Mouse (Mus musculus) erythroid progenitor cell, adult 5-6 weeks (primary cell): Measurements from ENCODE around the gene Slc25a36. TPM values are rescaled to one million over a fixed set of nuclear protein-coding genes. Genes with fewer than 3 reads are reported as not detected.

Source experiments
- ATAC-seq: replicated peaks from 2 replicates; pipeline ENCODE4 v1.8.0; 2016; ENCODE audit warnings: moderate number of reproducible peaks, mild to moderate bottlenecking, moderate TSS enrichment, inconsistent platforms; ENCODE audit not compliant: poor library complexity, low FRiP score, severe bottlenecking
- total RNA-seq, 2 experiments: library from RNA; stranded (forward) in 1 of 2; stranded (reverse) in 1 of 2; fragments of 150-400 nt in 1 of 2; fragments of 186-747, 209-891 nt in 1 of 2; gene quantifications; 2 replicates each; pipeline versions ENCODE4 v1.2.3 to v1.2.4; 2015 to 2017; ENCODE audit warnings: low replicate concordance in 2 of 2

The Slc25a36 gene
- total RNA-seq, 2 experiments from 2014 or later = 16.0 to 17.2 TPM

DNA sequence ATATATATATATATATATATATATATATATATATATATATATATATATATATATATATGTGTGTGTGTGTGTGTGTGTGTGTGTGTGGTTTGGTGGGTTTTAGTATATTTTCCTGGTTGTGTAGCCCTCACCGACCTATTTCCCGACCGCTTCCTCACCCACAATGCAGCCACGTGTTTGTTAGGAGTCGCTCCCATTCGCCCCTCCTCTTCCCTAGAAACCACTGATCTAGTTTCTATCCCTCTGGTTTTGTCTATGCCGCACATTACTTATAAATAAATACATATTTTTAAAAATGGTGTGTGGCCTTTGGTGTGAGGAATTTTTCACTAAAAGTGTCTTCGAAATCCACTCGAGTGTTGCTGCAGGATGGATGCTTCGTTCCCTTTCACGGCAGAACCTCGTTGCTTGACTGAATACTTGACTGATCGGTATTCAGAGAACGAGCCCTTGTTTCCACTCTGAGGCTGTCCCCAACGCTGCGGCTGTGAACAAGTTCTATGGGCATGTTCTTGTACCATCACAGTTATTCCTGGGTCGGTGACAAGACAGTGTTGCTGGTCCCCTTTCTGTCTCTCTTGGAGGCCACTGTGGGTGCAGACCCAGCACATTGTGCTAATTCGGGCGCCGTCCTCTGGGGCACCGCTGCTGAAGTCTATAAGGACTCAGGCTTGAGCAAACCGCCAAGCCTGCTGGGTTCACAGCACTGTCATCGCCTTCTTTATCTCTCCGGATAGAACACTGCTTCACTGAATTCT lies 2.0 kb upstream of the Slc25a36 start:
- no peak for ATAC-seq

DNA sequence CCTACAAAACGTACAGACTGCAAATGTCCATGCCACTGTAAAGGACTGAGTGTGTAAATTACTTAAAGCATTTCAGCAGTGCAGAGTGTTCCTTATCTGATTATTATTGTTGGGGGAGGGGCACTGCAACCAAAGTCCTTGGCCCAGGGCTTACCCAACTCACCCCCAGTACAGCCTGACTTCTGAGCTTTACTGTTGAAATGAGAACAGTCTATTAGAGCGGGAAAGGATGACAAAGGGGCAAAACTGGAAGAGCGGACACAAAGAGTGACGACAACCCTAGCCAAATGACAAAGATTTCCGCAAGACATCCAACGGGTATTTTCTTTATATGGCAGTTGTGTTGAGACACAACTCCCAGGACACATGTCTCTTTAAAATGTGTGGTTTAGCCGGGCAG lies 1.3 kb upstream of the Slc25a36 start:
- no peak for ATAC-seq

DNA sequence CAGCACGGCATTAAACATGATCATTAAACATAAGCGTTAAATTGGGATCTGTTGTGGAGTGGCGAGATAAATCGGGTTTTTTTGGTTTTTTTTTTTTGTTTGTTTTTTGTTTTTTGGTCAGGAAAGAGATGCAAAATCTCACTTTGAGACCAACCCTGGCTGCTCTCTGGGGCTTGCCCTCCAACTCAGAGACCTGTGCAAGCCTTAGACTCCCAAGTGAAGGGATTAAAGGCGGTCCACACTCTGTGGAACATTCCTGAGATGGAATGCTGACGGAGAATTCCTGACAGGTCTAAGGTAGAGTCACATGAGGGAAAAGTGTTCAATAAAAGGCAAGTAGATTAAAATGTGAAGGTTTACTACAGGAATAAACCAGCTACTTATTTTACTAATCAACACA lies 549 bp upstream of the Slc25a36 start:
- no peak for ATAC-seq

DNA sequence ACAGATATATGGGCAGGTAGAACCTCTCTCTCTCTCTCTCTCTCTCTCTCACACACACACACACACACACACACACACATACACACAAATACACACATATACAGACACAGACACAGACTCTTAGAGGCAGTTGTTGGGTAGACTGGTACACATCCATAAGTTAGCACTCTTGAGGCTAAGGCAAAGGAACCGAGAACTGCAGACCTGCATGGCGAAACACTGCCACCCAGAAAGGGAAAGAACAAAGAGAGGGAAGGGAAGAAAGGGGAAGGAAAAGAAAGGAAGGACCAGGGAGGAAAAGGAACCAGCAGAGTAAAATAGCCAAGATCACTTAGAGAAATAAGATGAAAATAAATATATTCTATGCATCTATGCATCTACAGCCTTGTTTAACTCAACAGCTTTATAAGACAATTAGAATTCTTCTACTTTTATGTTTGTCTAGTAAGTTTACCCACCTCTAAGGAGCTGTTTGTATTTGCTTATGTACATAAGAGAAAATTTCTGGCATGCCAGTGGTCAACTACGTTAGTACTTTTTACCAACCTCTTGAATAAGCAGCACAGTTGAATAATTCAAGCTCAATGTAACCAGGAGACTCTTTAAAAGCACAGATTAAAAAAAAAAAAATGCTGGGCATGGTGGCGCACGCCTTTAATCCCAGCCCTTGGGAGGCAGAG lies 4.3 kb downstream of the Slc25a36 start:
- no peak for ATAC-seq

DNA sequence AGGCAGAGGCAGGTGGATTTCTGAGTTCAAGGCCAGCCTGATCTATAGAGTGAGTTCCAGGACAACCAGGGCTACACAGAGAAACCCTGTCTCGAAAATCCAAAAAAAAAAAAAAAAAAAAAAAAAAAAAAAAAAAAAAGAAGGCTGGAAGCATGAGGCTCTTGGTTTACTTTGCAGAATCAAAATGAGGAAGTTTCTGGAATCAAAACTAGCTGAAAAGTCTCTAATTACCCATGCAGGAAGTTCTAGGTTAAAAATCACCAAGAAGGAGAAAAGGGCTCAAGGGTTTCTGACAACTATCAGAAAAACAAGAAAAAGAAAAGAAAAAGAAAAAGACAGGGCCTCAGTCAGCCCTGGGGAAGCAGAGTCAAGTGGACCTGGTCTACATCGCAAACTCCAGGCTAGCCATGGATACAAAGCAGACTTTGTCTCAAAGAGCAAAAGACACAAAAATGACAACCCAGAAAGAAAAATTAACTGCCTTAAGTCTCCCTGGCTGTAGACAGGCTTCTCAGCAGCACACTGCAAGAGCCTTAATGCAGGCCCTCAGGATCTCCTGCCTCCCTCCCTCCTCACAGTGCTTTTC lies 5.5 kb downstream of the Slc25a36 start:
- no peak for ATAC-seq

DNA sequence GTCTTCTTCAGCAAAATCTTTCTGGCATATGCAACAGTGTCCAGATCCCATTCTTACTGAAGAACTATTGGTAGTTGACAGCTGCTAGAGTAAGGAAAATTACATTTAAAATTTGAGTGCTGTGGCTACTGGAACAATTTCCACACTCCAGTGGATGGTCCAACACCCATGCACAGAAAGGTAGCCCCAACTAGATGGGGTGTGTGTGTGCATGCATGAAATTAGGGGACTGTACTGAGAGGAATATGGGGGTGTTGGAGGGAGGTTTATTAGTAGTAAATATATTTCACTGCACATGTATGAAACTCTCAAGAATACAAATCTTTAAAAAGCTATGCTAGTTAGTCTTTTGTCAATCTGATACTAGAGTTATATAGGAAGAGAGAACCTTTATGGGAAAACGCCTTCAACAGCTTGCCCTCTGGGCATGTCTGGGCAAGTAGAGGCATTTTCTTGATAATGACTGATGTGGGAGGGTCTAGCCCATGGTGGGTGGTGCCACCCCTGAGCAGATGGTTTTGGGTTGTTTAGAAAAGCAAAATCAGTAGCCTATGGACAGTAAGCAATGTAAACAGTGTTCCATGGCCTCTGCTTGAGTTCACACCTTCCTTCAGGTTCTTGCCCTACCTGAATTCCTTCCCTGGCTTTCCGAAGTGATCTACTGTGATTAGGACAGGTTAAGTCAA lies 7.4 kb downstream of the Slc25a36 start:
- ATAC-seq = no peak

DNA sequence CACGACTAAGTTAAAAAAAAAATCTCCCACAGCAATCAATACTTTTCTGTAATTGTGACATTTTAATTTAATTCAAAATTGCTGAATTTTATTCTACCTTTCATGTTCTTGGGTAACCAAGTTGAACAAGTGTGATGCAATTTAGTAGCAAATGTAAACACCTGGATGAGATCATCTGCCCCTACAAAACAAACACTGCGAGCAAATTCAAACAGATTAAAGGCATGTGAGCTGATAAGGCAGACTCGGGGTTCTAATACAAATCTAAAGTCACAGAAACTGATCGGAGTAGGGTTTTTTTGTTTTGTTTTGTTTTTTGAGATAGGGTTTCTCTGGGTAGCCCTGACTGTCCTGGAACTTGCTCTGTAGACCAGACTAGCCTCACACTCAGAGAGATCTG lies 12.0 kb downstream of the Slc25a36 start:
- ATAC-seq = no peak

DNA sequence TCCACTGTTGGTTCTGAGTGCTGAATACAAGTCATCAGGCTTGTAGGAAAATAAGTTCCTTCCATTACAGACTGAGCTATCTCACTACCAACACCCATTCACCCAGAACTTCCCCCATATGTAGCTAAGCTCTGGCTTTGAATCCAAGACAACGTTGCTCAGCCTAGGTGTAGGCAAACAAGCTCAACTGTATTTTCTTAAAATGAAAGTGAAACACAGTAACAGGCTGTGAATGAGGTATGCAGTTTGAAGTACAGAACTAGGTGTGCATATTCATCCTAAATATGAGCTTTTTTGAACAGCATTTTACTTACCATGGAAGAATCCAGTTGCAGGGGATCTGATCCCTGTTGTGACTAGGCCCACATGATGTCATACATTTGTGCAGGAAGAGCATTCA lies 14.8 kb downstream of the Slc25a36 start:
- ATAC-seq = no peak

DNA sequence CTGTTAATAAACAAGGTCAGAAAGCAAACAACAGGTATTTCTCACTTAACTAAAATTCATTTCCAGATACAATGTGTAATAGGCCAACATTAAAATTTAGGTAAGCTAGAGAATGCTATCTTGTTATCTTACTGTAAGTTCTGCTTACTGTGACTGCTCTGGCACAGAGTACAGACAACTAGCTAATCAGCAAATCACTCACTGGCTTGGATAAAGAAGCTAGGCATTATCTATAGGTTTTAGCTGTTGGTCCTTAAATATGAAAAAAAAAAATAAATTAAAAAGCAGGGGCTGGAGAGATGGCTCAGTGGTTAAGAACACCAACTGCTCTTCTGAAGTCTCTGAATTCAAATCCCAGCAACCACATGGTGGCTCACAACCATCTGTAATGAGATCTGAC lies 23.1 kb downstream of the Slc25a36 start:
- ATAC-seq = no peak

DNA sequence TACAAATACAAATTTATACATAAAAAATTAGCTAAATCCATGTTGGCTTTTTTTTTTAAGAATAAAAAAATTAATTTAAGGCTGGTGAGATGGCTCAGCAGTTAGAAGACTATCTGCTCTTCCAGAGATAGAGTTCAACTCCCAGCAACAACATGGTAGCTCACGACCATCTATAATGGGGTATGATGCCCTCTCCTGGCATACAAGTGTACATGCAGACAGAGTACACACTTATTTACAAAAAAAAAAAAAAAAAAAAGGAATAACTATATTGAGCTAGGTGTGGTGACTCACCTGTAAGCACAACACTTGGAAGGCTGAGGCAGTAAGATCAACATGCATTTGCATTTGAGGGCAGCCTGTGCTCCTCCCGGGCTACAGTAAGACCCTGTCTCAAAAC lies 26.3 kb downstream of the Slc25a36 start:
- ATAC-seq = no peak

DNA sequence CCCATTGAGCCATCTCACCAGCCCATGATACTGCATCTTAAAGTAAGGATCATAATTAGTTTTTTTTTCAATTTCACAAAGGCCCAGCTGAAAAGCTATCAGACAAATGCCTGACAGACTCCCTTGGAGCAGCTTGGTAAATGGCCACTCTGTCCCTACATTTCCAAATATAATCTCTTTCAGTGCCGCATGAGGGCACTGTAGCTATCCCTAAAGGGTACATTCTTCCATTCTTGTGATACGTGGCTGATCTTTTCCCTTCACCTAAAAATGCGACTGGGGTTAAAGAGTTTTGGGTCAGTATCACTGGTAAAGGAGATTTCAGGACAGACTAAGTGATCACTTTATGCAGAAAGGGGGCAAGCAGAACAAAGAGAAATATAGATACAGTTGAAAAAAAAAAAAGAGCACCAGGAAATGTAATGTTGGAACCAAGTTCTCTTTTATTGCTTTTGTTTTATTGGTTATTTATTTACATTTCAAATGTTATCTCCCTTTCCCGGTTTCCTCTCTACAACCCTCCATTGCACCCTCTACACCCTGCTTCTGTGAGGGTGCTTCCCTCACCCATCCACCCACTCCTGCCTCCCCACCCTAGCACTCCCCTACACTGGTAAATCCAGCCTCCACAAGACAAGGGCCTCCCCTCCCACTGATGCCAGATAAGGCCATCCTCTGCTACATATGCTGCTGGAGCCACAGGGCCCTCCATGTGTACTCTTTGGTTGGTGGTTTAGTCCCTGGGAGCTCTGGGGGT lies 29.7 kb downstream of the Slc25a36 start:
- no peak for ATAC-seq

DNA sequence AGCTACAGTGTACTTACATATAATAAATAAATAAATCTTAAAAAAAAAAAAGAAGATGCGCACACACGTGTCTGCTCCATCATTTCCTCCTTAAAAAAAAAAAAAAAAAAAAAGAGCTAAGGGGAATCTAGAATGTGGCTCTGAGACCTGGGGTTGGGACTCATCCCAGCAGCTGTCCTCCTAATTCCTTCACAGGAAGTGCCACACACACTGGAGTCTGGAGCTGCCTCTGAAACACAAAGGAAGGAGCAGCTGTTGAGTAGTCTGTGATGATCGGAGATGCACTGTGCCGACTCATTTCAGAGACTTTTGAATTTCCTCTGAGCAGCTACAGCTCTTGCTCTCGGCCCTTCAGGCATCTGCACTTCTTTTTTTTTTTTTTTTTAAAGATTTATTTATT lies 41.0 kb downstream of the Slc25a36 start:
- no peak for ATAC-seq

DNA sequence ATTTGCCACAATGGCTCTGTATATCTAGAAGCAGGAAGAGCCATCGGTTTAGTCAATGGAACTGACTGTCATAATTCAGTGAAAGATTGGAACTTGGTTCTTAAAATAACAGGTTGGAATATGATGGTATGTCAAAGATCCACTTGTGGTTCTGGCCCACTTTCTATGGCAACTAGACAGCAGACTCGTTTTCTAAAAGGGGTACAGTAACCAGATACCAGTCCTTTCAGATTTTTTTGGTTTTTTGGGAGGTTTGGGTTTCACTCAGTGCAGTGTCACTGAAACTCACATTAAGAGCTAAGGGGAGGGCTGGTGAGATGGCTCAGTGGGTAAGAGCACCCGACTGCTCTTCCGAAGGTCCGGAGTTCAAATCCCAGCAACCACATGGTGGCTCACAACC lies 41.5 kb downstream of the Slc25a36 start:
- ATAC-seq = no peak

DNA sequence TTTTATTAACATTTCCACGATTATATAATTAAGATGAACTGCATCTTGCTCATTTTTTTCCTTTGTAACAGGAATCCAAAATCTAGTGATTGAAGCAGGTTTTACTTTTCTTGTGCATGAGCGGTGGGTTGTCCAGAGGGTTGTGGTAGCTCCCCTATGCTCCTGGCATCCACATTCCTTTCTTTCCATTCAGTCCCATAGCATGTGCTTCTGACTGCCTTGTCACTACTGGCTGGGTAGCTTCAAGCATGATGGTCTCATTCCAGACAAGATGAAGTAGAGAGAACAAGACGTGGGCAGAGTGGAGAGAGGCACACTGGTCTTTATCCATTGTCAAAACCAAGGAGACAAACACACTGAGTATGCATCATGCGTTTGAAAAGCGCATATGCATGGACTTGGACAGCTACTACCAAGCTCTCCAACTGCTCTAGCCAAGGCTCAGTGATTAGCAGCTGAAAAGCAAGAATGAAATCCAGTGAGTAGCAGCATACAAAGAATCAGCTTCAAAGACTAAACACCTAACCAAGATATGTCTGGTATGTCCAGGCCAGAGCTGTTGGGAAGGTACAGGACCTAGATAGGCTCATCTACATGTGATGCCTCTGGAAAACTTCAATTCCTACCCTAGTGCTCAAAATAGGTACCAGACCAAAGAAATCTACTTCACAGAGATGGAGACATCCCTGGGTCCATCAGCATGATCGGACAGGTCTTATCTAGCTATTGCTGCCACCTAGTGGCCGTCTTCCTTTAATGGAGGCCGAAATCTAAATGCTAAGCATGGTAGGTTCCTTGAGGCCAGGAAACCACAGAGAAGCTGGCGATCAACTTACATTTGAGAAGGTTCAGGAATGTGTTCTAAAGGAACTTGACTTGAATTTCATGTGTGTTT lies 42.5 kb downstream of the Slc25a36 start:
- ATAC-seq = no peak; the same call in 1 of the 2 replicates

DNA sequence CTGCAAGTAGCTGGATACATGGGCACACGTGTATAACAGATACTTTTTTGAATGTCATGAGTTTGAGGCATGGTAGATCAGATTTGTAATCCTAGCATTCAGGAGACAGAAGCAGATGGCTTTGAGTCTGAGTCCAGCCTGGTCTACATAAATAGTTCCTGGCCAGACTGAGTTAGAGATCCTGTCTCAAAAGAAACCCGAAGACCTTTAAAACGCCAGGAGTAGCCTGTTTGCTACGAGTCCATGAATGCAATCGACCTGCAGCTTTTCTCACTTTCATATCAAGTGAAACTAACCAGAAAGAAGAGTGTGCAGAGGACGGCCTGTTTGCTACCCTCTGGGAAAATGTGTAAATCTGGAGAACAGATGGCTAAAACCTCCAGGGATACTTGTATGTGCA lies 43.2 kb downstream of the Slc25a36 start:
- ATAC-seq = no peak

DNA sequence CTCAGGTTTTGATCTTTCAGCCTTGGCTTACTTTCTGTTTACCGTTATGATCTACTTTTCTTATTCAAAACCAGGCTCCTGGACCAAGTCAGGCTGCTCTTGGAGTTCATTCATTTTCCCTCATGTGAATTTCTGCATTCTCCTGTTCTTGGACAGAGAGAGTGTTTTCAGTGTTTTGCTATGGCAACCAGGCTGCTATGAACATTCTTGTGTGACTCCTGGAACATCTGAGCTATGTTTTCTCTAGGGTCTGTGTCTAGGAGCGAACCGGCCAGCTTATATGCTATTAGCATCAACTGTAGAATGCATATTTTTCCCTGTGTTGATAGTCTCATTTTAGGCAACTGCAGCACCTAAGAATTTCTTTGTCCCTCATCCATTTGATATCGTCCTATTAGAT lies 45.1 kb downstream of the Slc25a36 start:
- no peak for ATAC-seq

DNA sequence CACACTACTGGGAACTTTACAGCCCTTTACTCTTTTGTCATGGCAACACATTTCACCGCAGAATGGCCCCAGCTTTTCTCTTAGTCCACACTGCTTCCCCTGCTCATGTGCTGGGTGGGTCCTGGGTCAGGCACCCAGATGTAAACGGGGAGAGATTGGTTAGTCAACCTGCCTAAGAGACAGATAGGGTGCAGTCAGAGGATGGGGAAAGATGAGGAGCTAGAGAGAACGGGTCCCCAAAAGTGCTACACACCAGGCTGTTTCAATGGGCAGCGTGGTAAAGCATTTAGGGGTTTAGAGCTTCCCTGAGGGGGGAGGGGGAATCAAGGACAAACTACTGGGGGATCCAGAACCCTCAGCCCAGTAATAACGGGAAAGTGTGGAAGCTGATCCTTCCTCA lies 45.7 kb downstream of the Slc25a36 start:
- no peak for ATAC-seq

DNA sequence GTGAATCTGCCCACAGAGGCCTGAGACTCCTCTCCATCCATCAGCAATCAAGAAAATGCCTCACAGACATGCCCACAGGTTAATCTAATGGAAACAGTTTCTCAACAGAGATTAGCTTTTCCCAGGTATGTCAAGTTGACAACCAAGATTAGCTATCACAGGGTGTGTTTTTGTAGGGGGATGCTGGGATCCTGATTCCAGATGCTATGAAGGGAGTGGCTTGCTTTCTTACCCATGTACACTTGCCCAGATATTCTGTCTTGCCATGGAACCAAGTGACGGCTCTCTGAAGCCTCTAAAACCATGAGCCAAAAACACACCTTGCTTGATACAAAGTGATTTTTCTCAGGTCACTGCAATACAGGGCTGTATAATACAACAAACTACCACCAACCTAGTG lies 46.8 kb downstream of the Slc25a36 start:
- ATAC-seq = no peak

DNA sequence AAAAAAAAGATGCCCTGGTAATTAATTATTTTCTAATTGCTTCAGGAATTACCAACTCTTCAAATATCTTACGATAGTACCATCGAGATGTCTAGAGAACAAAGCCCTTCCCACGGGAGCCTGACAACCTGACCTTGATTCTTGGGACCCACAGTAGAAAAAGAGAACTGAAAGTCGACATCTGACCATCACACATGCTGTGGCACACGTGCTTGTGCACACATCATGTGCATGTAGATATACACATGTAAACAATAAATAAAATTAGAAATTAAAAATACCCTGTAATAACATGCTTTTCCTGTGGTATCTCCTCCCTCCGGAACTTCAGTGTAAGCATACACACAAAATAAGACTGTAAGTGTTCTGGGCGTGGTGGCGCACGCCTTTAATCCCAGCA lies 49.3 kb downstream of the Slc25a36 start:
- no peak for ATAC-seq
